Mouse (Mus musculus): Measurements from ENCODE around the gene Bicdl1. TPM values are rescaled to one million over a fixed set of nuclear protein-coding genes. Genes with fewer than 3 reads are reported as not detected.

Gene Bicdl1
- polyA plus RNA-seq, 1 experiment from 2014 or later: 9.2 TPM

- Histone ChIP-seq H3K36me3 (ENCODE audit: control insufficient read depth, insufficient read depth) (peaks cover 56% of the 10 kb centered on the region), H3K9ac (ENCODE audit: low read length) (no peak overlapping the region), H3K27me3 (ENCODE audit: control insufficient read depth, insufficient read depth, low read length) (no peaks in the 10 kb centered on the region), H3K4me1 (ENCODE audit: control insufficient read depth, insufficient read depth, low read length) (no peaks in the 10 kb centered on the region), H3K9me3 (replicated peaks; ENCODE audit: control insufficient read depth, low read length) (no peaks in the 10 kb centered on the region), H3K4me2 (ENCODE audit: low read depth, low read length) (no peak overlapping the region), H3K4me3 (ENCODE audit: low read length) (no peak overlapping the region), H3K27ac (ENCODE audit: low read length) (no peak overlapping the region)
- 89% methylated on average over 15 of the region's 15 CpGs for WGBS
- ATAC-seq (replicated peaks; ENCODE audit: extremely low read depth, insufficient read depth, low FRiP score): no peak
Observed at GRCm38 (mm10) chr5:115619690-115620089, 111.7 kb downstream of the Bicdl1 start.

- H3K27ac ChIP-seq (ENCODE audit: low read length): no peak overlapping the region
- WGBS: 58% methylated on average over 7 of the region's 7 CpGs
- ATAC-seq (replicated peaks; ENCODE audit: extremely low read depth, insufficient read depth, low FRiP score): peak; percentile 29; the same call in 1 of the 2 replicates
Observed at GRCm38 (mm10) chr5:115614948-115615347, 116.5 kb downstream of the Bicdl1 start.

GRCm38 (mm10) chr5:115613332-115613731 is 118.1 kb downstream of the Bicdl1 start:
- no peak overlapping the region for H3K27ac ChIP-seq (ENCODE audit: low read length)
- no peaks in the 10 kb centered on the region for H3K27me3 ChIP-seq (ENCODE audit: control insufficient read depth, insufficient read depth, low read length)
- H3K4me3 ChIP-seq (ENCODE audit: low read length): no peak overlapping the region
- no peaks in the 10 kb centered on the region for H3K9me3 ChIP-seq (replicated peaks; ENCODE audit: control insufficient read depth, low read length)
- no peak overlapping the region for H3K9ac ChIP-seq (ENCODE audit: low read length)
- 89% methylated on average over 9 of the region's 9 CpGs for WGBS
- H3K36me3 ChIP-seq (ENCODE audit: control insufficient read depth, insufficient read depth): peaks cover 90% of the 10 kb centered on the region
- no peak overlapping the region for H3K4me2 ChIP-seq (ENCODE audit: low read depth, low read length)
- ATAC-seq (replicated peaks; ENCODE audit: extremely low read depth, insufficient read depth, low FRiP score): no peak
- H3K4me1 ChIP-seq (ENCODE audit: control insufficient read depth, insufficient read depth, low read length): no peaks in the 10 kb centered on the region

More at GRCm38 (mm10) chr5:115614948-115615347, 116.5 kb downstream of the Bicdl1 start:
- H3K4me3 ChIP-seq (ENCODE audit: low read length): no peak overlapping the region
- no peak overlapping the region for H3K9ac ChIP-seq (ENCODE audit: low read length)
- H3K4me2 ChIP-seq (ENCODE audit: low read depth, low read length): no peak overlapping the region
- no peaks in the 10 kb centered on the region for H3K27me3 ChIP-seq (ENCODE audit: control insufficient read depth, insufficient read depth, low read length)
- no peaks in the 10 kb centered on the region for H3K4me1 ChIP-seq (ENCODE audit: control insufficient read depth, insufficient read depth, low read length)
- H3K9me3 ChIP-seq (replicated peaks; ENCODE audit: control insufficient read depth, low read length): no peaks in the 10 kb centered on the region
- H3K36me3 ChIP-seq (ENCODE audit: control insufficient read depth, insufficient read depth): peaks cover 88% of the 10 kb centered on the region

- Histone ChIP-seq H3K9ac (ENCODE audit: low read length) (no peak overlapping the region), H3K9me3 (replicated peaks; ENCODE audit: control insufficient read depth, low read length) (no peaks in the 10 kb centered on the region), H3K36me3 (ENCODE audit: control insufficient read depth, insufficient read depth) (peaks cover 84% of the 10 kb centered on the region), H3K27me3 (ENCODE audit: control insufficient read depth, insufficient read depth, low read length) (no peaks in the 10 kb centered on the region), H3K4me2 (ENCODE audit: low read depth, low read length) (no peak overlapping the region), H3K4me3 (ENCODE audit: low read length) (no peak overlapping the region), H3K4me1 (ENCODE audit: control insufficient read depth, insufficient read depth, low read length) (no peaks in the 10 kb centered on the region), H3K27ac (ENCODE audit: low read length) (no peak overlapping the region)
- WGBS: 91% methylated on average over 11 of the region's 11 CpGs
- ATAC-seq (replicated peaks; ENCODE audit: extremely low read depth, insufficient read depth, low FRiP score): no peak
Observed at GRCm38 (mm10) chr5:115611566-115611965, 119.9 kb downstream of the Bicdl1 start.

- Histone ChIP-seq H3K4me1 (ENCODE audit: control insufficient read depth, insufficient read depth, low read length) (no peaks in the 10 kb centered on the region), H3K36me3 (ENCODE audit: control insufficient read depth, insufficient read depth) (peaks cover 63% of the 10 kb centered on the region), H3K4me3 (ENCODE audit: low read length) (no peak overlapping the region), H3K9ac (ENCODE audit: low read length) (no peak overlapping the region), H3K4me2 (ENCODE audit: low read depth, low read length) (no peak overlapping the region), H3K27ac (ENCODE audit: low read length) (no peak overlapping the region), H3K27me3 (ENCODE audit: control insufficient read depth, insufficient read depth, low read length) (no peaks in the 10 kb centered on the region), H3K9me3 (replicated peaks; ENCODE audit: control insufficient read depth, low read length) (no peaks in the 10 kb centered on the region)
- WGBS: 95% methylated on average over 6 of the region's 6 CpGs
- no peak for ATAC-seq (replicated peaks; ENCODE audit: extremely low read depth, insufficient read depth, low FRiP score)
Observed at GRCm38 (mm10) chr5:115603561-115603960, 127.9 kb downstream of the Bicdl1 start.

Small RNA genes within 50 kb of the gene (microRNA-seq; reads per million reads assigned to microRNA genes)
- not detected for gene Mir7030

Other genes starting within 250 kb of the Bicdl1 start
- gene Sirt4, start 246.9 kb downstream of the Bicdl1 start, polyA plus RNA-seq (2015; fragmentation: Nextera tagmentation; extraction: Ambion mirVana): 18.7 and 24.0 TPM in 2 replicates
- 39.1 and 40.6 TPM in 2 replicates for gene Pxn, start 224.9 kb downstream of the Bicdl1 start, polyA plus RNA-seq (2015; fragmentation: Nextera tagmentation; extraction: Ambion mirVana)
- gene Rplp0, start 172.2 kb downstream of the Bicdl1 start, polyA plus RNA-seq (2015; fragmentation: Nextera tagmentation; extraction: Ambion mirVana): 1,003 and 1,029 TPM in 2 replicates
- 20.9 and 27.6 TPM in 2 replicates for gene Gcn1l1, start 166.4 kb downstream of the Bicdl1 start, polyA plus RNA-seq (2015; fragmentation: Nextera tagmentation; extraction: Ambion mirVana)
- gene Rab35, start 99.7 kb downstream of the Bicdl1 start, polyA plus RNA-seq (2015; fragmentation: Nextera tagmentation; extraction: Ambion mirVana): 11.0 and 17.5 TPM in 2 replicates
- gene Cit, start 113.7 kb upstream of the Bicdl1 start, polyA plus RNA-seq (2015; fragmentation: Nextera tagmentation; extraction: Ambion mirVana): 21.7 and 23.1 TPM in 2 replicates

Measured in heart, embryonic 16.5 days (tissue).